Mouse (Mus musculus): ENCODE data around the gene Tbx6.

DNA sequence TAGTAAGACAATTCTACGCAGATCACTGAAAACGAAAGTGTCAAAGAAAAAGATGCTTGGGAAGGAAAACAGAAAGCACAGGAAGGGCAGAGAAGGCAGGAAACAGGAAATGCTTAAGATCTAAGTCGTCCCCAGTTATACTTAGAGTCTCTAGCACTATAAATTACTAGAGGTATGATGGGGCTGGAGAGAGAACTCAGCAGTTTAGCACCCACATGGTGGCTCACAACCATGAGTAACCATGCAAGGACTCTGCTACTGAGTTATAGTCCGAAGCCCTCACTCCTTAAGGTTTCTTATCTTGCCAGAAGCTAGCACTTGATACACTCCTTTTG lies 13.0 kb downstream of the Tbx6 start:
- no peak; the same call in 1 of the 2 replicates for TF ChIP-seq POLR2A (IDR thresholded peaks at IDR 0.05; ENCODE audit: extremely low read depth, insufficient read depth, low read length)
- TF ChIP-seq CTCF (IDR thresholded peaks at IDR 0.05; ENCODE audit: extremely low read depth, insufficient read depth, low read length) = no peak

Data from cortical plate, adult 2 months (tissue).